In the genomic region with DNA sequence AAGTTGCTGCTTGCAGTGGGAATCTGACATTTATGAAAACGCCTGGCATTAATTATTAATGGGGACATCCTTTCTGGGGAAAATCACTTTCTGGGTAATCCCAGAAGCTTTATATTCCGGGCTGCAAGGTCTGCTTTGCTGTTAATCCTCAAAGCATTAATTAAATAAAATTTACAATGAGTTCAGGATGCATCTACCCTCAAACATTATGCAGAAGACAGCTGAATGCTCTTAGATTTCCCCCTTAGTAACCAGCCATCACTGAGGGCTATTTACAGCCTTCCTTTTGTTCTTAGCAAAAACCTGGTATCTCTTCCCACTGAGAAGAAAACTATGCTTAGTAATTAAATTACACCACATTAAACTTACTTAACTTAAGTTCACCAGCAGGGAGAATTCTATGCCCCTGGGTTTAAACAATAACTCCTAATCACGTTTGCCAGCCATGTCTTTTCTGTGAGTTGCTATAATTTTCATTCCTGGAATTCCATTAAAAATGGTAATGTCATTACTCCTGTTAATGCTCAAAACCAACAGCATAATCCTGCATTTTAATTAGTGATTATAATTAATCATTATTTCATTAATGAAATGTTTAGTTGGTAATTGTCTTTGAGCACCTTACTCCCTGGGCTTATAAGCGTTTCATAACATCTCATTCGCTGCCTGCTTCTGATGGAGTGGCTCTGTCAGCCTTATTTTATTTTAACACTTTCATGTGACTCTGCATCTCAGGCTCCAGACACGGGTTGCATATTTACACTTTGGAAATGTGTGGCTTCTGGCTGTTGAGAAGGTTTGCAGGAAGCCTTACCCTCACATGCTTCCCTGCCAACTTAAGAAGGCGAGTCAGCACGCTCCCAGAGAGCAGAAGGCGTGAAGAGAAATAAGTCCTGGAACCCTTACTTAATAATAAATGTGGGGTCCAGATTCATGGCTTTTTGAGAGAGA, we compare ENCODE assay signal across 16 mouse cellular contexts.
DNase-seq lines count a peak whose midpoint lies in the region; ATAC-seq lines count a peak whose summit lies in the region.
"Had no signal": no experiment of that assay in that cellular context is flagged by ENCODE, and none has a peak within 500 bp of the region (broad histone marks: within the 10 kb centered on the region; RNA-seq: fewer than 3 reads in every experiment).

No protein-coding gene starts in this region.

- no peak overlapping the region for H3K4me3 ChIP-seq in hindbrain, embryonic 14.5 days (replicated peaks; ENCODE audit: low read length)
- H3K4me3 ChIP-seq in hindbrain, embryonic 10.5 days = no peak overlapping the region
- no peak overlapping the region for H3K4me3 ChIP-seq in forebrain, embryonic 16.5 days (replicated peaks; ENCODE audit: low read length)
- no peak overlapping the region for H3K4me3 ChIP-seq in midbrain, embryonic 15.5 days
- H3K4me3 ChIP-seq: heart, embryonic 15.5 days; left cerebral cortex, adult 2 months; limb, embryonic 12.5 days had no signal

- no peak overlapping the region for H3K9ac ChIP-seq in hindbrain, embryonic 14.5 days
- no peak overlapping the region for H3K9ac ChIP-seq in forebrain, embryonic 16.5 days (replicated peaks; ENCODE audit: low read depth, low read length)
- no peak overlapping the region for H3K9ac ChIP-seq in midbrain, embryonic 15.5 days
- H3K9ac ChIP-seq: heart, embryonic 15.5 days; limb, embryonic 12.5 days had no signal

- H3K27me3 ChIP-seq in hindbrain, embryonic 14.5 days (ENCODE audit: control insufficient read depth, insufficient read depth, low read length) = no peaks in the 10 kb centered on the region
- no peaks in the 10 kb centered on the region for H3K27me3 ChIP-seq in hindbrain, embryonic 10.5 days (ENCODE audit: insufficient read depth, poor library complexity, severe bottlenecking)
- no peaks in the 10 kb centered on the region for H3K27me3 ChIP-seq in forebrain, embryonic 16.5 days (replicated peaks; ENCODE audit: control insufficient read depth, insufficient read depth, low read length)
- no peaks in the 10 kb centered on the region for H3K27me3 ChIP-seq in midbrain, embryonic 15.5 days (replicated peaks)
- H3K27me3 ChIP-seq: heart, embryonic 15.5 days; limb, embryonic 12.5 days had no signal

- no peak overlapping the region for H3K4me2 ChIP-seq in hindbrain, embryonic 14.5 days (replicated peaks)
- no peak overlapping the region for H3K4me2 ChIP-seq in forebrain, embryonic 16.5 days (ENCODE audit: low read length)
- H3K4me2 ChIP-seq in midbrain, embryonic 15.5 days = no peak overlapping the region
- H3K4me2 ChIP-seq: heart, embryonic 15.5 days; limb, embryonic 12.5 days had no signal

- no peak for DNase-seq in hindbrain, embryonic 14.5 days (ENCODE audit: low spot score)
- DNase-seq in hindbrain, embryonic 10.5 days (ENCODE audit: low spot score) = no peak
- DNase-seq in NIH3T3 (ENCODE audit: low read depth) = peak; percentile 7
- no peak for DNase-seq in thymus, postnatal 14 days
- DNase-seq in urinary bladder, postnatal 10 days (ENCODE audit: low spot score) = no peak
- no peak for DNase-seq in layer of hippocampus, postnatal 36 days
- DNase-seq: cerebellum, postnatal 10 days; spleen, adult 18-20 months; thymus, postnatal 36 days had no signal

- no peaks in the 10 kb centered on the region for H3K36me3 ChIP-seq in hindbrain, embryonic 14.5 days (replicated peaks; ENCODE audit: control insufficient read depth, insufficient read depth)
- H3K36me3 ChIP-seq in hindbrain, embryonic 10.5 days = no peaks in the 10 kb centered on the region
- no peaks in the 10 kb centered on the region for H3K36me3 ChIP-seq in forebrain, embryonic 16.5 days (ENCODE audit: control insufficient read depth, insufficient read depth)
- H3K36me3 ChIP-seq in midbrain, embryonic 15.5 days (replicated peaks) = no peaks in the 10 kb centered on the region
- H3K36me3 ChIP-seq: heart, embryonic 15.5 days; limb, embryonic 12.5 days had no signal

- peak; percentile 60; the same call in 1 of the 2 replicates for ATAC-seq in hindbrain, embryonic 14.5 days (ENCODE audit: low FRiP score)
- ATAC-seq in forebrain, embryonic 16.5 days = peak; percentile 43
- peak; percentile 38; the same call in 1 of the 2 replicates for ATAC-seq in midbrain, embryonic 15.5 days (replicated peaks)
- ATAC-seq: hindbrain, embryonic 16.5 days had no signal

- 29% methylated on average over 9 of the region's 9 CpGs for WGBS in hindbrain, embryonic 14.5 days
- whole genome bisulfite sequencing in hindbrain, embryonic 10.5 days = 63% methylated on average over 9 of the region's 9 CpGs
- WGBS in forebrain, embryonic 16.5 days = 19% methylated on average over 9 of the region's 9 CpGs
- WGBS in midbrain, embryonic 15.5 days = 21% methylated on average over 9 of the region's 9 CpGs

- H3K4me1 ChIP-seq in hindbrain, embryonic 14.5 days (replicated peaks; ENCODE audit: control insufficient read depth, insufficient read depth, low read length) = peaks cover 21% of the 10 kb centered on the region
- H3K4me1 ChIP-seq in hindbrain, embryonic 10.5 days (replicated peaks) = peaks cover 37% of the 10 kb centered on the region
- H3K4me1 ChIP-seq in forebrain, embryonic 16.5 days (replicated peaks; ENCODE audit: control insufficient read depth, insufficient read depth, low read length) = peaks cover 28% of the 10 kb centered on the region
- H3K4me1 ChIP-seq in midbrain, embryonic 15.5 days = peaks cover 34% of the 10 kb centered on the region
- H3K4me1 ChIP-seq: heart, embryonic 15.5 days had no signal

- no peaks in the 10 kb centered on the region for H3K9me3 ChIP-seq in hindbrain, embryonic 14.5 days (ENCODE audit: control insufficient read depth, low read length)
- no peaks in the 10 kb centered on the region for H3K9me3 ChIP-seq in hindbrain, embryonic 10.5 days
- no peaks in the 10 kb centered on the region for H3K9me3 ChIP-seq in forebrain, embryonic 16.5 days (ENCODE audit: control insufficient read depth, low read length)
- no peaks in the 10 kb centered on the region for H3K9me3 ChIP-seq in midbrain, embryonic 15.5 days
- H3K9me3 ChIP-seq: heart, embryonic 15.5 days; limb, embryonic 12.5 days had no signal

- H3K27ac ChIP-seq in hindbrain, embryonic 14.5 days = no peak overlapping the region
- no peak overlapping the region for H3K27ac ChIP-seq in hindbrain, embryonic 10.5 days
- no peak overlapping the region for H3K27ac ChIP-seq in forebrain, embryonic 16.5 days (ENCODE audit: low read length)
- H3K27ac ChIP-seq in midbrain, embryonic 15.5 days = no peak overlapping the region
- H3K27ac ChIP-seq: heart, embryonic 15.5 days; left cerebral cortex, adult 2 months; limb, embryonic 12.5 days; macrophage had no signal
